Mouse (Mus musculus): ENCODE measurements around the gene Taok3. TPM values are rescaled to one million over a fixed set of nuclear protein-coding genes. Genes with fewer than 3 reads are reported as not detected.

Gene Taok3
- total RNA-seq, 2 experiments from 2014 or later = 39.3 to 39.5 TPM

- no peak for DNase-seq (ENCODE audit: low spot score in 2 of 2)
Measured at GRCm38 (mm10) chr5:117139822-117140221, 19.9 kb downstream of the Taok3 start.

DNA sequence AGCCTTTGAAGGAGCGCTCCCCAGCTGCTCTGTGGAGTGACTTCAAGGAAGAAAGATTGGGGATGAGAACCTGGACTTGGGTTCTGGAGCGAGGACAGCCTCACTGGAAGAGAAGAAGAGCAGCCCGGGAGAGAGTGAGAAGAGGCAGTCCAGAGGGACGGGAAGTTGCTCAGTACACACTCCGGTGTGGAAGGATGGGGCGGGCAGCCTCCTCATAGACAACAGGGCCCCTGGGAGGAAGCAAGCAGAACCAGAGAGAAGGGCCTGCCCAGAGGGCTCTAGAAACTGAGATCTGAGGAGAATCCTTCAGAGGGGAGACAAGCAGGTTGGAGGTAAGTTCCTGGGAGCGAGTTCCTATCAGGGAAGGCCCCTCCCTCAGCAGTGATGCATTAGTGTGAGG, 20.4 kb downstream of the Taok3 start:
- DNase-seq (ENCODE audit: low spot score in 2 of 2) = no peak

GRCm38 (mm10) chr5:117143721-117144135, 23.8 kb downstream of the Taok3 start:
- no peak for DNase-seq (ENCODE audit: low spot score in 2 of 2)

GRCm38 (mm10) chr5:117146165-117146564, 26.2 kb downstream of the Taok3 start:
- DNase-seq (ENCODE audit: low spot score in 2 of 2) = no peak

GRCm38 (mm10) chr5:117147187-117148095, 27.5 kb downstream of the Taok3 start:
- DNase-seq (ENCODE audit: low spot score in 2 of 2) = no peak

GRCm38 (mm10) chr5:117149054-117149942, 29.4 kb downstream of the Taok3 start:
- no peak for DNase-seq (ENCODE audit: low spot score in 2 of 2)

DNA sequence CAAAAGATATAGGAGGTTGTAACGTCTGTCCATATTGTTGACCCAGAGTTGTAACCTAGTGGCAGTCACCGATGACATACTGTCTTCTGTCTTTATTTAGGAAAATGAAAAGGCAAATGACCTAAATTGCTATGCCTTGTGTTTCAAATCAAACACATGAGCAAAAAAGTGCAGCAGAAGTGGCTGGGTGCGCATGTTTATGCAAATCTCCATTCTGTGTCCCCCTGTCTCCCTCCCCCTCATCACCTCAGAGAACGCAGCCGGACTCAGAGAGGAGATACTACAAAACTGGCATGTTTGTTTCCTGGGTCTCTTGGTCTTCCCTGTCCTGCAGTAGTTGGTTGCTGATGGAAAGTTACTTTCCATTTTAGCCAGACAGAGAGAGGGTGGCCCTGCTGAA, 30.1 kb downstream of the Taok3 start:
- DNase-seq (ENCODE audit: low spot score in 2 of 2) = no peak

DNA sequence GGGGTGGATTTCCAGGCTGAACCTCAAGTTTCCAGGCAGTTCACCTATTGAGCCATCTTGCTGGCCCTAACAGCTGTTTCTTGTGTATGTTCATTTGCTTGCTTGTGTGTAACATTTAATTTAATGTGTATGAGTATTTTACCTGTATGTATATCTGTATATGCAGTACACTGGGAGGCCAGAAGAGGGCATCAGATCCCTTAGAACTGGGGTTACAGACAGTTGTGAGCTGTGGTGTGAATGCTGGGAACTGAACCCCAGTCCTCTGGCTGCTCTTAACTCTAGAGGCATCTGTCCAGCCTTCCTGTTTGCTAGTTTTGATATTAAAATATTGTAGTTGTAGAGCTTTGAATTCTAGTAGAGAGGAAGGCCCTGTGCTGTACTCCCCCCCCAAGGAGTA, 33.0 kb downstream of the Taok3 start:
- DNase-seq (ENCODE audit: low spot score in 2 of 2) = no peak

- no peak for DNase-seq (ENCODE audit: low spot score in 2 of 2)
Measured at GRCm38 (mm10) chr5:117153527-117154091, 33.7 kb downstream of the Taok3 start.

- DNase-seq (ENCODE audit: low spot score in 2 of 2) = peak; percentile 20 to 42
Measured at GRCm38 (mm10) chr5:117158335-117159018, 38.5 kb downstream of the Taok3 start.

DNA sequence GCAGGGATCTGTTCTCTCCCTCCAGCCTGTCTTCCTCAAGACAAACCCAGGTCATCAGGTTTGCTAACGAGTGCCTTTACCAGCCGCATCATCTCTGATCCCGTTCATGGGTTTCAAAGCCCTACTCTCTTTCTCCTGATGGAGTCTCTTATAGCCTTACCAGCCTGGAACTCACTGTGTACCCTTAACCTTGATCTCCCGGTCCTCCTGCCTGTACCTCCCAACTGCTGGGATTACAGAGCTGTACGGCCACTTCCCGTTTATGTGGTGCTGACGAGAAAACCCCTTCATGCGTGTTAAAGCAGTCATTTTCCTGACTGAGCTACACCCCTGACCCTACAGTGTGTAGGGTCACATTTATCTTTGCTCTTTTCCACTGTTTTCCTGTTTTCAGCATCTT, 39.4 kb downstream of the Taok3 start:
- no peak for DNase-seq (ENCODE audit: low spot score in 2 of 2)

DNA sequence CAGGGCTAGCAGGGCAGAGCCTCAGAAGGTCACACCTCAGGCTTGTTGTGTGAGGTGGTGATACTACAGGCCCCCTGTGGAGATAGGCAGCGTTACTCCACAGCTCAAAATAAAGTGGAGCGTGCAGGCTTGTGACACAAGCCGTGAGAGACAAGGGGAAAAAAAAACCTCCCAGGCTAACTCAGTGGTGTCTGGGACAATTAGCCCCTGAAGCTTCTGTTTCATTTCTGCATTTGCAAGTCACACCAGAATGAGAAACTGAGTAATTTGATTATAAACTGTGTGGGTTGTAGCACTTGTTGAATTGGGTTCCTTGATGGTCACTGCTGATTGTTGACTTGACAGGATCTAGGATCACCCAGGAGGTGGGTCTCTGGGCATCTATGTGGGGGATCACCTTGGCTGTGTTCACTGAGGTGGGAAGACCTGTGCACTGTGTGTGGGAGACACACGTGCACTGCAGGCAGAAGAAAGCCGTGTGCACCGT, 39.9 kb downstream of the Taok3 start:
- DNase-seq (ENCODE audit: low spot score in 2 of 2) = no peak

GRCm38 (mm10) chr5:117160499-117160898, 40.6 kb downstream of the Taok3 start:
- no peak for DNase-seq (ENCODE audit: low spot score in 2 of 2)

DNA sequence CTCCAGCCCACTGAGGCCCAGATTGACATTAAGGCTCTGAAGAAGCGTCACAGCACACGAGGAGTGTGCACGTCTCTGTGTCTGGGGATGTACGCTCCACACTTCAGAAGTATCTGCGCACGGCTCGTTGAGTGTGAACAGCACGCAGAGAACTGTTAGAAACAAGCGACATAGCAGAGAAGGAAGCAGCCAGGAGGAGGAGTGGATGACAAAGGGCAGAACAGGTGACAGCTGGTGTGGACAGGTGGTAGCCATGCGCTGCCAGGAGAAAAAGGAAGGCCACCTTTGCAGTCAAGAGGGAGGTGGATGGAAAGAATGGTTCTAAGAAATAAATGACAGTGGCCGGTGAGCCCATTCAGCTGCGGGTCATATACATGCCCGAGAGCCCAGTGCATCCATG, 43.9 kb downstream of the Taok3 start:
- no peak for DNase-seq (ENCODE audit: low spot score in 2 of 2)

DNA sequence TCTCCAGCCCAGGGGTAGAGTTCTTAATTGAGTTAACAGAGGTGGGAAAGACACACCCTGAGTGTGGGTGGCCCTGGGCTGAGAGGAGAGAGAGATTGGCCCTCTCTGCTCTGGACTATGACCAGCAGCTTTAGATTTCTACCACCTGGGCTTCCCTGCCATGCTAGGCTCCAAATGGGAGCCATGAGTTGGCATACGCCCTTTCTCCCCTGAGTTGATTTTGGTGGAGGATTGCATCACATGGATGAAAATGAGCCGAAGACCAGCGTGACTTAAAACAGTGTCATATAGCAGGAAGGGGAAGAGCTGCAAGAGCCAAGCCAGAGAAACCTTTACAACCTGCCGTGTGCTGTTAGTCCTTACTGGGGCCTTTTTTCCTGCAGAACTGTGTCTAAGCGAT, 44.6 kb downstream of the Taok3 start:
- DNase-seq (ENCODE audit: low spot score in 2 of 2) = no peak

GRCm38 (mm10) chr5:117164923-117165322, 45.0 kb downstream of the Taok3 start:
- no peak for DNase-seq (ENCODE audit: low spot score in 2 of 2)

- DNase-seq (ENCODE audit: low spot score in 2 of 2) = no peak
Measured at GRCm38 (mm10) chr5:117165946-117166345, 46.0 kb downstream of the Taok3 start.

GRCm38 (mm10) chr5:117166811-117167365, 47.0 kb downstream of the Taok3 start:
- no peak for DNase-seq (ENCODE audit: low spot score in 2 of 2)

DNA sequence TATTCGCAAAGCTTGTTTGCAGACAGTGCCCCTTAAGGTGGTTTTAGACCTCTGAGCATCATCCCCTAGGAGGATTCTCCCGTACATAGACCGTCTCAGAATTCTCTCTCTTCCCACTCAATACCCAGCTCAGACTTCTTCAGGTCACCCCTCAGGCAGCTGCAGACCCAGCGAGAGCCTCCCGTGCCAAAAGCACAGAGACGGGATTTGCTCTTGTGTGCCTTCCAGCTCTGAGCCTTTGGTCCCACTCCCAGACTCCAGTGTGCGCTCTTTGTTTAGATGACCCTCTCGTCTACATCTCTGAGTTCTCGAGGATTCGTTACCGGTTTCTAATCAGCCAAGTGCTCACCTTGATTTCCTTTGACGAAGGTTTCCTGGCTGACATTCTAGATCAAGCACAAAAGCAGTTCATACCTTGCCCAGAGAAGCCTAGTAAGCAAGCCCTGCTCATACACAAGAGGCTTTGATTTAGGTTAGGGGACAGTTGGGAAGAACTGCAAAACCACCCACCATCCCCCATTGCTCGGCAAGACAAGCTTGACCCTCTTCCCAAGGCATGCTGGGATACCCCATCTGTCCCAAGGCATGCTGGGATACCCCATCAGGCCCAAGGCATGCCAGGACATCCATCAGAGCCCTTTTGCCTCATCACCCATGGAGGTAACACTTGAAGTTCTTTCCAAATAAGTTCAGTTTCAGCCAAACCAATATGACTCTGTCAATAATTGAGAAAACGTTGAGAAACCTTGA, 48.6 kb downstream of the Taok3 start:
- no peak for DNase-seq (ENCODE audit: low spot score in 2 of 2)

- DNase-seq (ENCODE audit: low spot score in 2 of 2) = no peak
Measured at GRCm38 (mm10) chr5:117174057-117174456, 54.1 kb downstream of the Taok3 start.

All from adrenal gland, postnatal 4 days (tissue).